In genomic region chr6:48579215-48579648, GRCm38 (mm10) we compare ENCODE assay signal across 1 mouse cellular context.
TF ChIP-seq lines count a peak whose summit lies in the region.

No protein-coding gene starts in this region.

TF ChIP-seq in CH12.LX, 34 proteins besides CTCF, POLR2A, EP300 and RAD21 (continued from another document):
- TF ChIP-seq CHD2 (IDR thresholded peaks at IDR 0.05; ENCODE audit: low read length) (0 out of 2 replicates have a peak, but pooled peaks have one; percentile 33), MYC (IDR thresholded peaks at IDR 0.05; ENCODE audit: low read depth, low read length) (0 out of 2 replicates have a peak, but pooled peaks have one; percentile 20), NELFE (IDR thresholded peaks at IDR 0.05; ENCODE audit: low read depth, low read length) (no peak), ETS1 (conservative IDR thresholded peaks at IDR 0.05; ENCODE audit: low read depth, low read length) (no peak), GABPA (IDR thresholded peaks at IDR 0.05; ENCODE audit: insufficient replicate concordance, low read depth, low read length) (no peak), MAZ (IDR thresholded peaks at IDR 0.05; ENCODE audit: low read depth, low read length) (0 out of 2 replicates have a peak, but pooled peaks have one; percentile 36), JUND (conservative IDR thresholded peaks at IDR 0.05; ENCODE audit: low read depth, low read length) (no peak), JUN (IDR thresholded peaks at IDR 0.05; ENCODE audit: insufficient read depth, low read depth, low read length) (no peak), IRF4 (IDR thresholded peaks at IDR 0.05; ENCODE audit: low read depth, low read length) (peak; percentile 75), TCF12 (IDR thresholded peaks at IDR 0.05; ENCODE audit: low read depth, low read length) (no peak), UBTF (IDR thresholded peaks at IDR 0.05; ENCODE audit: low read depth, low read length) (no peak), MEF2A (IDR thresholded peaks at IDR 0.05; ENCODE audit: borderline replicate concordance, low read depth, low read length) (peak; percentile 38; the same call in 1 of the 2 replicates), ELF1 (IDR thresholded peaks at IDR 0.05; ENCODE audit: low read depth, low read length) (peak; percentile 49; the same call in 1 of the 2 replicates), ZNF384 (IDR thresholded peaks at IDR 0.05; ENCODE audit: low read depth, low read length) (no peak), E2F4 (IDR thresholded peaks at IDR 0.05; ENCODE audit: insufficient replicate concordance, low read depth, low read length) (no peak), PAX5 (IDR thresholded peaks at IDR 0.05; ENCODE audit: low read length) (no peak), CHD1 (IDR thresholded peaks at IDR 0.05; ENCODE audit: low read depth, low read length) (no peak), ZC3H11A (IDR thresholded peaks at IDR 0.05; ENCODE audit: low read depth, low read length) (no peak), TBP (conservative IDR thresholded peaks at IDR 0.05; ENCODE audit: low read depth, low read length) (no peak), MXI1 (IDR thresholded peaks at IDR 0.05; ENCODE audit: low read depth, low read length) (no peak; the same call in 1 of the 2 replicates), MAFK (IDR thresholded peaks at IDR 0.05; ENCODE audit: insufficient replicate concordance, low read length) (no peak), SIN3A (IDR thresholded peaks at IDR 0.05; ENCODE audit: low read length) (peak; percentile 58; the same call in 1 of the 2 replicates), BHLHE40 (IDR thresholded peaks at IDR 0.05; ENCODE audit: low read depth, low read length) (peak; percentile 54), ZKSCAN1 (IDR thresholded peaks at IDR 0.05; ENCODE audit: borderline replicate concordance, low read depth, low read length) (no peak), POLR2AphosphoS2 (IDR thresholded peaks at IDR 0.05; ENCODE audit: low read depth, low read length) (no peak)
